Mouse (Mus musculus) kidney, embryonic 16.5 days (tissue): ENCODE results near the gene Olfr716. TPM values are rescaled to one million over a fixed set of nuclear protein-coding genes. Genes with fewer than 3 reads are reported as not detected.
"Not testable (repeated sequence)": the region's sequence is repeated elsewhere in the genome, so short reads cannot be mapped to it uniquely, and the experiment has no call there.

Source experiments
- ATAC-seq: fragments of 200-750 bp; cut with Nextera tagmentation; 2 replicates; pipeline ENCODE4 v1.8.0; 2017; ENCODE audit warnings: moderate TSS enrichment; ENCODE audit not compliant: low FRiP score, low TSS enrichment
- H3K27ac ChIP-seq: fragments of 300-500 bp; sonication (generic); 2 replicates; pipeline ENCODE4 v1.5.1; 2014; ENCODE audit warnings: low read length
- H3K27me3 ChIP-seq: fragments of 300-500 bp; sonication (generic); 2 replicates; pipeline ENCODE4 v1.6.1; 2014; ENCODE audit warnings: low read length, control low read depth, mixed read lengths; ENCODE audit not compliant: insufficient read depth
- H3K36me3 ChIP-seq: fragments of 300-500 bp; sonication (generic); 2 replicates; pipeline ENCODE4 v1.6.1; 2014; ENCODE audit warnings: low read length, control low read depth, mixed read lengths; ENCODE audit not compliant: insufficient read depth
- H3K4me1 ChIP-seq: fragments of 300-500 bp; sonication (generic); 2 replicates; pipeline ENCODE4 v1.6.1; 2014; ENCODE audit warnings: low read length, control low read depth, mixed read lengths; ENCODE audit not compliant: insufficient read depth
- H3K4me2 ChIP-seq: fragments of 300-500 bp; sonication (generic); replicated peaks from 2 replicates; pipeline ENCODE4 v1.6.1; 2014; ENCODE audit warnings: low read depth, low read length
- H3K4me3 ChIP-seq: fragments of 300-500 bp; sonication (generic); 2 replicates; pipeline ENCODE4 v1.5.1; 2014; ENCODE audit warnings: mild to moderate bottlenecking, low read length
- H3K9ac ChIP-seq: fragments of 300-500 bp; sonication (generic); replicated peaks from 2 replicates; pipeline ENCODE4 v1.6.1; 2014; ENCODE audit warnings: low read length
- H3K9me3 ChIP-seq: fragments of 300-500 bp; sonication (generic); 2 replicates; pipeline ENCODE4 v1.6.1; 2016; ENCODE audit warnings: low read length, control low read depth
- WGBS: fragments of 180-500 bp; shearing (Covaris S2); extraction: QIAGEN DNeasy Blood & Tissue Kit; methylation state at CpG from one replicate; pipeline ENCODE4 v1.1.7; 2014; 5-methylcytosine and 5-hydroxymethylcytosine counted together
- polyA plus RNA-seq: library from polyadenylated mRNA; unstranded; fragments of >200 nt; fragmentation: Nextera tagmentation; extraction: Ambion mirVana; gene quantifications from 2 replicates; pipeline ENCODE4 v1.2.1, GENCODE M21; 2015

Olfr716 gene
- polyA plus RNA-seq: not detected in 2 replicates

- H3K9ac ChIP-seq, H3K4me2 ChIP-seq: not testable (repeated sequence)
These were observed at the start of gene Olfr716 for GRCm38 (mm10) chr7:107138027-107138426. TSS of gene Olfr716 (plus strand) at chr7:107138327.

GRCm38 (mm10) chr7:107092920-107093319 is 45.2 kb upstream of the Olfr716 start, which contains the start of gene Olfr17:
TSS of gene Olfr17 (plus strand) at chr7:107093220.
- Histone ChIP-seq H3K27me3 (no peaks in the 10 kb centered on the region), H3K9ac (no peak within 1 kb of the TSS), H3K9me3 (no peaks in the 10 kb centered on the region), H3K27ac (no peak within 1 kb of the TSS), H3K4me3 (no peak within 1 kb of the TSS), H3K36me3 (no peaks in the 10 kb centered on the region), H3K4me2 (no peak within 1 kb of the TSS), H3K4me1 (no peaks in the 10 kb centered on the region)
- ATAC-seq: no peak
- WGBS: 52% methylated on average over 1 of the region's 1 CpGs

More at GRCm38 (mm10) chr7:107138027-107138426, at the start of gene Olfr716:
- H3K27ac ChIP-seq, H3K36me3 ChIP-seq, H3K4me1 ChIP-seq, H3K27me3 ChIP-seq, H3K4me3 ChIP-seq, H3K9me3 ChIP-seq, ATAC-seq: not testable (repeated sequence)
- WGBS: 68% methylated on average over 2 of the region's 2 CpGs

GRCm38 (mm10) chr7:107110269-107110668 is 27.9 kb upstream of the Olfr716 start, which contains the start of gene Olfr715b:
TSS of gene Olfr715b (minus strand) at chr7:107110369.
- not testable (repeated sequence) for ATAC-seq, H3K27ac ChIP-seq, H3K4me3 ChIP-seq, H3K4me1 ChIP-seq, H3K9ac ChIP-seq, H3K27me3 ChIP-seq, H3K36me3 ChIP-seq, H3K9me3 ChIP-seq, H3K4me2 ChIP-seq
- WGBS: 73% methylated on average over 1 of the region's 2 CpGs

- not testable (repeated sequence) for H3K4me2 ChIP-seq, H3K9ac ChIP-seq, H3K4me3 ChIP-seq, H3K27me3 ChIP-seq, H3K36me3 ChIP-seq, H3K4me1 ChIP-seq, H3K9me3 ChIP-seq, ATAC-seq, H3K27ac ChIP-seq
- 79% methylated on average over 1 of the region's 3 CpGs for WGBS
These were observed 7.1 kb upstream of the Olfr716 start, which contains the start of gene Olfr715 for GRCm38 (mm10) chr7:107130983-107131382. TSS of gene Olfr715 (minus strand) at chr7:107131083.

- WGBS: 81% methylated on average over 10 of the region's 10 CpGs
- Histone ChIP-seq H3K9me3 (no peaks in the 10 kb centered on the region), H3K9ac (no peak within 1 kb of the TSS), H3K36me3 (no peaks in the 10 kb centered on the region), H3K27ac (no peak within 1 kb of the TSS), H3K4me3 (no peak within 1 kb of the TSS), H3K4me2 (no peak within 1 kb of the TSS), H3K4me1 (no peaks in the 10 kb centered on the region), H3K27me3 (no peaks in the 10 kb centered on the region)
- no peak for ATAC-seq
These were observed 28.6 kb downstream of the Olfr716 start, which contains the start of gene Nlrp14 for GRCm38 (mm10) chr7:107166690-107167089. TSS of gene Nlrp14 (plus strand) at chr7:107166990.

- no peak overlapping the region for H3K4me3 ChIP-seq
These were observed 42.3 kb downstream of the Olfr716 start for GRCm38 (mm10) chr7:107180406-107180805.

More at GRCm38 (mm10) chr7:107180406-107180805, 42.3 kb downstream of the Olfr716 start:
- Histone ChIP-seq H3K27ac (no peak overlapping the region), H3K9ac (no peak overlapping the region), H3K27me3 (no peaks in the 10 kb centered on the region), H3K36me3 (no peaks in the 10 kb centered on the region), H3K4me1 (no peaks in the 10 kb centered on the region), H3K9me3 (no peaks in the 10 kb centered on the region), H3K4me2 (no peak overlapping the region)
- no peak for ATAC-seq
- 42% methylated on average over 2 of the region's 2 CpGs for WGBS

Other genes with a start within 250 kb of the Olfr716 start
- gene Olfr707, start 237.1 kb upstream of the Olfr716 start, polyA plus RNA-seq: not detected in 2 replicates
- gene Olfr1532-ps1, start 230.3 kb upstream of the Olfr716 start, polyA plus RNA-seq: not detected in 2 replicates
- not detected in 2 replicates for gene Olfr709-ps1, start 206.1 kb upstream of the Olfr716 start, polyA plus RNA-seq
- not detected in 2 replicates for gene Olfr710, start 190.0 kb upstream of the Olfr716 start, polyA plus RNA-seq
- not detected in 2 replicates for gene Olfr6, start 174.4 kb upstream of the Olfr716 start, polyA plus RNA-seq
- gene Olfr711, start 162.9 kb upstream of the Olfr716 start, polyA plus RNA-seq: not detected in 2 replicates
- gene Olfr2, start 132.3 kb upstream of the Olfr716 start, polyA plus RNA-seq: not detected in 2 replicates
- gene Olfr713, start 107.2 kb upstream of the Olfr716 start, polyA plus RNA-seq: not detected in 2 replicates
- not detected in 2 replicates for gene Olfr714, start 67.3 kb upstream of the Olfr716 start, polyA plus RNA-seq
- not detected in 2 replicates for gene Olfr17, start 45.1 kb upstream of the Olfr716 start, polyA plus RNA-seq
- not detected in 2 replicates for gene Olfr715b, start 28.0 kb upstream of the Olfr716 start, polyA plus RNA-seq
- gene Olfr715, start 7.2 kb upstream of the Olfr716 start, polyA plus RNA-seq: not detected in 2 replicates
- not detected in 2 replicates for gene Nlrp14, start 28.7 kb downstream of the Olfr716 start, polyA plus RNA-seq
- not detected in 2 replicates for gene Rbmxl2, start 71.1 kb downstream of the Olfr716 start, polyA plus RNA-seq
- 3.7 and 4.7 TPM in 2 replicates for gene Syt9, start 232.4 kb downstream of the Olfr716 start, polyA plus RNA-seq